Mouse (Mus musculus): ENCODE measurements around the gene Trip10. TPM values are rescaled to one million over a fixed set of nuclear protein-coding genes. Genes with fewer than 3 reads are reported as not detected.

The Trip10 gene
- polyA plus RNA-seq, 1 experiment from 2014 or later = 27.2 TPM

DNA sequence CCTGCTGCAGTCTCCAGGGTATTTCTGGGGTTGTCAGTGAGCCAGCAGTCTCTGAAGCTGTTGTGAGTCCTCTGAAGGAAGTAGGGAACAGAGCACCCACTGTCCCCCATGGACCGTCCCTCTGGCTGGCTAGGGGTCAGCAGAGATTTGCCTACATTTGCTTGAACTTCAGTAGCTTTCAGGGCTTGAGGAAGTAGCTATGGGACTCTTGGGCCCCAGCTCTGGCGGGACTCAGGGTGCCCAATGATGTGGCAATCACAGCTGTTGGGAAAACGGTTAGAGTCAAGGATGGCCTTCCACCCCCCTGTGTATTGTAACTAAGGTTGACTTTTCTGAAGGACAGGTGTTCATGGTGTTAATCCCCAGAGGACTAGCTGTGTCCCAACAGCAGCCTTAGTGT lies 31.2 kb downstream of the Trip10 start:
- no peak for ATAC-seq (replicated peaks; ENCODE audit: insufficient number of reproducible peaks, low FRiP score, low TSS enrichment, low read depth)
- no peak overlapping the region for H3K9ac ChIP-seq (replicated peaks; ENCODE audit: low read length)
- WGBS = 85% methylated on average over 3 of the region's 3 CpGs

DNA sequence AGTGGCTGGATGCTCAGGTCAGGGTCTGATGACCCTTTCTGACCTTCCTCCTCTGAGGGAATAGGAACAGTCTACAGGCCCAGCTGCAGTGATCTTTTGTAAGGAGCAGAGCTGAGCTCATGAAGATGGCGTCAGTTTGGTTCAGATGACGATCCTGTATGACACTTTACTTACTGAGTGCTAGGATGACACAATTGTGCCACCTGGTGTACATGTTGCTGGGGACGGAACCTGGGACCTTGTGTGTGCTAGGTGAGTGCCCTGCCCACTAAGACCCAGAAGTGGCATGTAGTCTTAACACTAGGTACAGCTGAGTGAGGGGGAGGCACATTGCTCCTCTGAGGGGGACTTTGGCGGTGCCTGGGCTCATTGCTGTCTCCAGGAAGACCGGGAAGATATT lies 34.7 kb downstream of the Trip10 start:
- WGBS = 70% methylated on average over 5 of the region's 5 CpGs
- Histone ChIP-seq H3K4me2 (ENCODE audit: low read depth, low read length) (no peak overlapping the region), H3K27me3 (ENCODE audit: control insufficient read depth, insufficient read depth, low read length) (no peaks in the 10 kb centered on the region), H3K9ac (replicated peaks; ENCODE audit: low read length) (no peak overlapping the region), H3K9me3 (replicated peaks; ENCODE audit: control insufficient read depth, low read length) (no peaks in the 10 kb centered on the region; the same call in 1 of the 2 replicates), H3K36me3 (replicated peaks; ENCODE audit: control insufficient read depth, insufficient read depth, low read depth, low read length) (no peaks in the 10 kb centered on the region), H3K4me1 (ENCODE audit: control insufficient read depth, insufficient read depth, low read length) (no peaks in the 10 kb centered on the region), H3K27ac (replicated peaks; ENCODE audit: low read depth, low read length) (no peak overlapping the region), H3K4me3 (ENCODE audit: low read depth, low read length) (no peak overlapping the region)
- DNase-seq (ENCODE audit: low spot score) = no peak
- no peak for ATAC-seq (replicated peaks; ENCODE audit: insufficient number of reproducible peaks, low FRiP score, low TSS enrichment, low read depth)

More for the DNA sequence above, 31.2 kb downstream of the Trip10 start:
- Histone ChIP-seq H3K27ac (replicated peaks; ENCODE audit: low read depth, low read length) (no peak overlapping the region), H3K4me1 (ENCODE audit: control insufficient read depth, insufficient read depth, low read length) (no peaks in the 10 kb centered on the region), H3K9me3 (replicated peaks; ENCODE audit: control insufficient read depth, low read length) (no peaks in the 10 kb centered on the region; the same call in 1 of the 2 replicates), H3K36me3 (replicated peaks; ENCODE audit: control insufficient read depth, insufficient read depth, low read depth, low read length) (no peaks in the 10 kb centered on the region), H3K4me3 (ENCODE audit: low read depth, low read length) (no peak overlapping the region), H3K27me3 (ENCODE audit: control insufficient read depth, insufficient read depth, low read length) (peaks cover 7% of the 10 kb centered on the region), H3K4me2 (ENCODE audit: low read depth, low read length) (no peak overlapping the region)
- DNase-seq (ENCODE audit: low spot score) = no peak

- 53% methylated on average over 2 of the region's 2 CpGs for WGBS
- ATAC-seq (replicated peaks; ENCODE audit: insufficient number of reproducible peaks, low FRiP score, low TSS enrichment, low read depth) = no peak
- no peaks in the 10 kb centered on the region for H3K4me1 ChIP-seq (ENCODE audit: control insufficient read depth, insufficient read depth, low read length)
These were observed 35.8 kb downstream of the Trip10 start for GRCm38 (mm10) chr17:57285077-57285476.

DNA sequence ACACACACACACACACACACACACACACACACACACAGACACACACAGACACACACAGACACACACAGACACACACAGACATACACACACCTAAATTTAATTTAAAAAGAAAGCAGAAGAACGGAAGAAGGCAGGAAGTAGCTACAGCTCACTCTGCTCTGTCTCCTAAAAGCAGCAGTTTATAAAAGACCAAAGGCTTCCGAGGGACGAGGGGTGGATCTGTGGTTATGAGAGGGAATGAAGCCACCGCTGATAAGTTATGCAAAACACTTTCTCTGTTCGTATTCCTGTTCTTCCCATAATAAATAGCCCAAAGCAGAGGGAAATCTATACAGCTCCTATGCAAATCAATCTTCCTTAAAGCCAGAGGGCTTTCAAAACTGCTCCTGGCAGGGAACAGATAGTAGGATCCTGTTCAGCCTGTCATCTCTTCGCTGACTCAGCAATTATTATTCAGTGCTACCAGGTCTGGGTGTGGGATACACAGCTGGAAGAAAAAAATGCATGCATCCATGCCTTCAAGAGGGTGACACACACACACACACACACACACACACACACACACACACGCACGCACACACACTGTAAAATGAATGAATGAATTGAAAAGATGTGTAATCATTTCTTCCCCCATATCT lies 37.6 kb downstream of the Trip10 start:
- WGBS = 78% methylated on average over 8 of the region's 8 CpGs
- Histone ChIP-seq H3K36me3 (replicated peaks; ENCODE audit: control insufficient read depth, insufficient read depth, low read depth, low read length) (no peaks in the 10 kb centered on the region), H3K9me3 (replicated peaks; ENCODE audit: control insufficient read depth, low read length) (no peaks in the 10 kb centered on the region; the same call in 1 of the 2 replicates), H3K27ac (replicated peaks; ENCODE audit: low read depth, low read length) (no peak overlapping the region), H3K4me1 (ENCODE audit: control insufficient read depth, insufficient read depth, low read length) (no peaks in the 10 kb centered on the region), H3K4me2 (ENCODE audit: low read depth, low read length) (no peak overlapping the region), H3K9ac (replicated peaks; ENCODE audit: low read length) (no peak overlapping the region), H3K4me3 (ENCODE audit: low read depth, low read length) (no peak overlapping the region), H3K27me3 (ENCODE audit: control insufficient read depth, insufficient read depth, low read length) (no peaks in the 10 kb centered on the region)
- ATAC-seq (replicated peaks; ENCODE audit: insufficient number of reproducible peaks, low FRiP score, low TSS enrichment, low read depth) = no peak
- DNase-seq (ENCODE audit: low spot score) = no peak

More at GRCm38 (mm10) chr17:57285077-57285476, 35.8 kb downstream of the Trip10 start:
- no peaks in the 10 kb centered on the region; the same call in 1 of the 2 replicates for H3K9me3 ChIP-seq (replicated peaks; ENCODE audit: control insufficient read depth, low read length)
- H3K9ac ChIP-seq (replicated peaks; ENCODE audit: low read length) = no peak overlapping the region
- no peak overlapping the region for H3K4me2 ChIP-seq (ENCODE audit: low read depth, low read length)
- DNase-seq (ENCODE audit: low spot score) = no peak
- no peak overlapping the region for H3K27ac ChIP-seq (replicated peaks; ENCODE audit: low read depth, low read length)
- H3K36me3 ChIP-seq (replicated peaks; ENCODE audit: control insufficient read depth, insufficient read depth, low read depth, low read length) = no peaks in the 10 kb centered on the region
- no peaks in the 10 kb centered on the region for H3K27me3 ChIP-seq (ENCODE audit: control insufficient read depth, insufficient read depth, low read length)
- H3K4me3 ChIP-seq (ENCODE audit: low read depth, low read length) = no peak overlapping the region

DNA sequence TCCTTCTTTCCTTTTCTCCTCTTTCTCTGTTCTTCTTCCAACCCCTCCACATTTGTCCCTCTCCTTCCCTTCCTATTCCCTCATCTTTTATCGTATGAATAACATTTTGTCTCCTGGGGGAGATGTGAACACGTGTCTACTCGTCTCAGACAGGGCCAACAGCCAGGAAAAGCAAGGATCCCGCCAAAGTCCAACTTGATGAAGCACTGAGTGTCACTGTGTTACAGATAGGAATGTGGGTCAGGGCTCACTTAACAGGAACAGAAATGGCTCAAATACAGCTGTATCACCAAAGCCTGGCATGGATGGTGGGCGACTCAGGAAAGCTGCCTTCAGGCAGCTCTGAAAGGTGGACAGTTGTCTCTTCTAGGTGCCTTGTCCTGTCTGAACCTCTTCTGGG lies 40.0 kb downstream of the Trip10 start:
- H3K4me2 ChIP-seq (ENCODE audit: low read depth, low read length) = no peak overlapping the region
- H3K9ac ChIP-seq (replicated peaks; ENCODE audit: low read length) = no peak overlapping the region
- no peak overlapping the region for H3K4me3 ChIP-seq (ENCODE audit: low read depth, low read length)
- no peaks in the 10 kb centered on the region for H3K9me3 ChIP-seq (replicated peaks; ENCODE audit: control insufficient read depth, low read length)
- H3K27me3 ChIP-seq (ENCODE audit: control insufficient read depth, insufficient read depth, low read length) = no peaks in the 10 kb centered on the region
- ATAC-seq (replicated peaks; ENCODE audit: insufficient number of reproducible peaks, low FRiP score, low TSS enrichment, low read depth) = no peak
- no peaks in the 10 kb centered on the region for H3K36me3 ChIP-seq (replicated peaks; ENCODE audit: control insufficient read depth, insufficient read depth, low read depth, low read length)
- no peak overlapping the region for H3K27ac ChIP-seq (replicated peaks; ENCODE audit: low read depth, low read length)
- 90% methylated on average over 5 of the region's 5 CpGs for WGBS
- H3K4me1 ChIP-seq (ENCODE audit: control insufficient read depth, insufficient read depth, low read length) = no peaks in the 10 kb centered on the region
- DNase-seq (ENCODE audit: low spot score) = no peak

GRCm38 (mm10) chr17:57290001-57290670 lies 40.9 kb downstream of the Trip10 start:
- ATAC-seq (replicated peaks; ENCODE audit: insufficient number of reproducible peaks, low FRiP score, low TSS enrichment, low read depth) (no peak), DNase-seq (ENCODE audit: low spot score) (no peak)
- 89% methylated on average over 9 of the region's 9 CpGs for WGBS
- H3K4me3 ChIP-seq (ENCODE audit: low read depth, low read length) = no peak overlapping the region
- H3K4me1 ChIP-seq (ENCODE audit: control insufficient read depth, insufficient read depth, low read length) = no peaks in the 10 kb centered on the region
- H3K9me3 ChIP-seq (replicated peaks; ENCODE audit: control insufficient read depth, low read length) = no peaks in the 10 kb centered on the region
- H3K27me3 ChIP-seq (ENCODE audit: control insufficient read depth, insufficient read depth, low read length) = no peaks in the 10 kb centered on the region
- no peak overlapping the region for H3K4me2 ChIP-seq (ENCODE audit: low read depth, low read length)
- H3K9ac ChIP-seq (replicated peaks; ENCODE audit: low read length) = no peak overlapping the region
- H3K36me3 ChIP-seq (replicated peaks; ENCODE audit: control insufficient read depth, insufficient read depth, low read depth, low read length) = no peaks in the 10 kb centered on the region
- H3K27ac ChIP-seq (replicated peaks; ENCODE audit: low read depth, low read length) = no peak overlapping the region

- no peak overlapping the region for H3K9ac ChIP-seq (replicated peaks; ENCODE audit: low read length)
- no peak for ATAC-seq (replicated peaks; ENCODE audit: insufficient number of reproducible peaks, low FRiP score, low TSS enrichment, low read depth)
- no peak for DNase-seq (ENCODE audit: low spot score)
- H3K36me3 ChIP-seq (replicated peaks; ENCODE audit: control insufficient read depth, insufficient read depth, low read depth, low read length) = no peaks in the 10 kb centered on the region
- H3K9me3 ChIP-seq (replicated peaks; ENCODE audit: control insufficient read depth, low read length) = no peaks in the 10 kb centered on the region
- H3K27me3 ChIP-seq (ENCODE audit: control insufficient read depth, insufficient read depth, low read length) = no peaks in the 10 kb centered on the region
- H3K4me1 ChIP-seq (ENCODE audit: control insufficient read depth, insufficient read depth, low read length) = no peaks in the 10 kb centered on the region
- H3K4me3 ChIP-seq (ENCODE audit: low read depth, low read length) = no peak overlapping the region
- no peak overlapping the region for H3K4me2 ChIP-seq (ENCODE audit: low read depth, low read length)
- 87% methylated on average over 7 of the region's 7 CpGs for WGBS
- no peak overlapping the region for H3K27ac ChIP-seq (replicated peaks; ENCODE audit: low read depth, low read length)
These were observed 41.4 kb downstream of the Trip10 start for GRCm38 (mm10) chr17:57290671-57291055.

DNA sequence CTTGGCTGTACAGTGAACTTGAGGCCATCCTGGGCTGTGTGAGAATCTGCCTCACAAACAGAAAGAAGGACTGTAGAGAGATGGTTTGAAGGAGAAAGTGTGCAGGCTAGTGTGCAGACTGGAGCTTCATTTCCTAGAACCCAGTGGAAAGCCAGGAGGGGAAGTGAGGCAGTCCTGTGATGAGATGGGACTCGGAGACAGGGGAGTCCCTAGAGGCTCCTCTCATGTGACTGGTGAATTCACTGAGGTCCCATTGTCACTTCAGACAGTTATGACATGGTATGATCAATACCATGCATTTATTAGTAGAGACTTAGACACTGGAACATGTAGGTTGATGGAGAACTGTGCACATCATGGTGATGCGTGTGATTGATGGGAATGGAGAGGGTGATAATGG lies 43.0 kb downstream of the Trip10 start:
- no peak for DNase-seq (ENCODE audit: low spot score)
- 86% methylated on average over 2 of the region's 2 CpGs for WGBS
- Histone ChIP-seq H3K27ac (replicated peaks; ENCODE audit: low read depth, low read length) (no peak overlapping the region), H3K4me2 (ENCODE audit: low read depth, low read length) (no peak overlapping the region), H3K9ac (replicated peaks; ENCODE audit: low read length) (no peak overlapping the region), H3K27me3 (ENCODE audit: control insufficient read depth, insufficient read depth, low read length) (no peaks in the 10 kb centered on the region), H3K36me3 (replicated peaks; ENCODE audit: control insufficient read depth, insufficient read depth, low read depth, low read length) (no peaks in the 10 kb centered on the region), H3K9me3 (replicated peaks; ENCODE audit: control insufficient read depth, low read length) (no peaks in the 10 kb centered on the region), H3K4me3 (ENCODE audit: low read depth, low read length) (no peak overlapping the region), H3K4me1 (ENCODE audit: control insufficient read depth, insufficient read depth, low read length) (no peaks in the 10 kb centered on the region)
- ATAC-seq (replicated peaks; ENCODE audit: insufficient number of reproducible peaks, low FRiP score, low TSS enrichment, low read depth) = no peak

Data from embryonic facial prominence, embryonic 11.5 days (tissue).